Mouse (Mus musculus) myocyte (in vitro differentiated cells): ENCODE measurements around the gene Trmt1. TPM values are rescaled to one million over a fixed set of nuclear protein-coding genes. Genes with fewer than 3 reads are reported as not detected.
A peak's percentile ranks its signal among the peaks of the same experiment; 100 is the strongest.

ENCODE experiments used
- H3K27me3 ChIP-seq: one replicate; pipeline ENCODE4 v1.6.1; 2011; ENCODE audit not compliant: control insufficient read depth, insufficient read depth, insufficient read length
- H3K36me3 ChIP-seq: one replicate; pipeline ENCODE4 v1.6.1; 2011; ENCODE audit not compliant: control insufficient read depth, insufficient read depth
- H3K4me2 ChIP-seq: one replicate; pipeline ENCODE4 v1.6.1; 2011; ENCODE audit warnings: low read depth, control low read depth
- H3K4me3 ChIP-seq: one replicate; pipeline ENCODE4 v1.5.1; 2011; ENCODE audit warnings: mild to moderate bottlenecking, control low read depth, moderate library complexity
- H3K79me2 ChIP-seq: one replicate; pipeline ENCODE4 v1.6.1; 2011; ENCODE audit not compliant: control insufficient read depth, insufficient read depth
- H3ac ChIP-seq: one replicate; pipeline ENCODE4 v1.6.1; 2011; ENCODE audit not compliant: control insufficient read depth, insufficient read length
- CEBPB ChIP-seq: IDR thresholded peaks from 2 replicates; pipeline ENCODE4 v1.6.1; 2011; ENCODE audit warnings: mild to moderate bottlenecking, moderate library complexity; ENCODE audit not compliant: poor library complexity, insufficient read depth, severe bottlenecking
- E2F4 ChIP-seq: IDR thresholded peaks from one replicate; pipeline ENCODE4 v1.6.1; 2011; ENCODE audit warnings: mild to moderate bottlenecking, control low read depth, moderate library complexity; ENCODE audit not compliant: insufficient read depth
- MAX ChIP-seq: IDR thresholded peaks from one replicate; pipeline ENCODE4 v1.6.1; 2011; ENCODE audit warnings: low read depth, mild to moderate bottlenecking, control low read depth
- MYOD1 ChIP-seq, 3 experiments: IDR thresholded peaks; one replicate each; pipeline ENCODE4 v1.6.1; 2011; ENCODE audit warnings: control low read depth in 2 of 3, low read depth in 2 of 3, mild to moderate bottlenecking in 2 of 3, moderate library complexity in 1 of 3; ENCODE audit not compliant: insufficient read length in 2 of 3, control insufficient read depth in 1 of 3
- MYOG ChIP-seq, 3 experiments: IDR thresholded peaks; one replicate each; pipeline ENCODE4 v1.6.1; 2011; ENCODE audit warnings: control low read depth in 2 of 3, low read depth in 2 of 3, mild to moderate bottlenecking in 2 of 3; ENCODE audit not compliant: insufficient read length in 2 of 3, control insufficient read depth in 1 of 3, insufficient read depth in 1 of 3
- POLR2A ChIP-seq: IDR thresholded peaks from one replicate; pipeline ENCODE4 v1.6.1; 2011; ENCODE audit warnings: low read depth, mild to moderate bottlenecking, control low read depth, moderate library complexity; ENCODE audit not compliant: insufficient read length
- POLR2AphosphoS2 ChIP-seq: IDR thresholded peaks from one replicate; pipeline ENCODE4 v1.6.1; 2011; ENCODE audit warnings: low read depth, control low read depth; ENCODE audit not compliant: insufficient read length
- REST ChIP-seq: IDR thresholded peaks from one replicate; pipeline ENCODE4 v1.6.1; 2011; ENCODE audit warnings: mild to moderate bottlenecking, control low read depth, moderate library complexity; ENCODE audit not compliant: insufficient read depth, insufficient read length
- SRF ChIP-seq: IDR thresholded peaks from one replicate; pipeline ENCODE4 v1.6.1; 2011; ENCODE audit warnings: low read depth; ENCODE audit not compliant: control insufficient read depth, insufficient read length
- TCF12 ChIP-seq: IDR thresholded peaks from one replicate; pipeline ENCODE4 v1.6.1; 2011; ENCODE audit warnings: mild to moderate bottlenecking, control low read depth; ENCODE audit not compliant: poor library complexity, insufficient read depth, severe bottlenecking
- TCF3 ChIP-seq: IDR thresholded peaks from one replicate; pipeline ENCODE4 v1.6.1; 2011; ENCODE audit warnings: low read depth, control low read depth; ENCODE audit not compliant: insufficient read length
- USF1 ChIP-seq: IDR thresholded peaks from one replicate; pipeline ENCODE4 v1.6.1; 2011; ENCODE audit warnings: low read depth, mild to moderate bottlenecking, control low read depth, moderate library complexity
- polyA plus RNA-seq: library from polyadenylated mRNA; unstranded; fragments of >200 nt; fragmentation: generic; extraction: Trizol; gene quantifications from one replicate; pipeline ENCODE4 v1.2.1, GENCODE M21; 2012; ENCODE audit warnings: missing spikeins

Gene Trmt1
- polyA plus RNA-seq, 1 experiment: 94.4 TPM

DNA sequence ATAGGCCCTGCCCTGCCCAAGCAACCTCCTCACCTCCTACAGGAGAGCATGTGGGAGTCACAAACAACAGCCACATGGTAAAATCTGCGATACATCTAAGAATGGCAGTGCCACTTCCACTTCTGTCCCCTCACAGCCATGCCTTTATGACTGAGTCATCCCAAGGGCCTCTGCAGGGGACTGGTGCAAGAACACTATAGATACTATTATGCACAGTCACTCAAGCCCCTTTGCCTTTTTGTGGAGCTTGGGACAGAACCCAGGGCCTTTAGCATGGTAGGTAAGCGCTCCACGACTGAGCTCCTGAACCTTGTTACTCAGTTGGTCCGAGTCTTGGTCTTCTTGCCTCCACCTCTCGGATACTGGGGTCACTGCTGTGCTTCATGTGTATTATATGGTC lies 8.8 kb upstream of the Trmt1 start:
- Histone ChIP-seq H3K79me2 (peaks cover 52% of the 10 kb centered on the region), H3K27me3 (no peaks in the 10 kb centered on the region), H3K36me3 (peaks cover 14% of the 10 kb centered on the region)

DNA sequence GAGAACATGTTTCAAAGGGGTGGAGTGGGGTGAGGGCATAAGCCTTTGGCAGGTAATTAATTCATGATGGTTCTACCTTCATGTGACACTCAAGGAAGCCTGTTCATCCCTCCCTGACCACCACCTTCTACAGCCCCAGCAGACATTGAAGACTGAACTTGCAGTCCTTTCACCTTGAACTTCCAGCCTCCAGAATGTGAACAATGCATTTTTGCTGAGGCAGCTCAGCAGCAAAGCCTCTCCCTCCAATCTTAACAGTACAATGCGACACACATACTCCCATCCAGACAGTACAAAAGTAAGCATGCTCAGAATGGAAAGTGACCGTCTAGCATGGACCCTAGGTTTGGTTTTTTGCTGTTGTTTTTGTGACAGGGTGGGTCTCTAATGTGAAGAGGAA lies 4.6 kb upstream of the Trmt1 start:
- no peak overlapping the region for H3ac ChIP-seq
- no peak overlapping the region for H3K4me2 ChIP-seq
- peaks cover 94% of the 10 kb centered on the region for H3K79me2 ChIP-seq
- no peak for TF ChIP-seq MYOG (IDR thresholded peaks at IDR 0.05; ENCODE audit: control insufficient read depth in 1 of 3, insufficient read depth in 1 of 3, insufficient read length in 2 of 3, low read depth in 2 of 3)
- TF ChIP-seq MAX: no peak
- no peak for TF ChIP-seq POLR2AphosphoS2
- no peak for TF ChIP-seq E2F4
- no peak for TF ChIP-seq USF1
- TF ChIP-seq MYOD1 (IDR thresholded peaks at IDR 0.05; ENCODE audit: control insufficient read depth in 1 of 3, insufficient read length in 2 of 3, low read depth in 2 of 3): no peak
- no peak for TF ChIP-seq SRF
- no peaks in the 10 kb centered on the region for H3K27me3 ChIP-seq
- H3K36me3 ChIP-seq: peaks cover 15% of the 10 kb centered on the region
- H3K4me3 ChIP-seq: no peak overlapping the region

More for the DNA sequence above, 8.8 kb upstream of the Trmt1 start:
- TF ChIP-seq TCF12 (no peak), USF1 (no peak), POLR2A (no peak), CEBPB (no peak), MYOG (IDR thresholded peaks at IDR 0.05; ENCODE audit: control insufficient read depth in 1 of 3, insufficient read depth in 1 of 3, insufficient read length in 2 of 3, low read depth in 2 of 3) (no peak)
- Histone ChIP-seq H3K4me2 (no peak overlapping the region), H3K4me3 (no peak overlapping the region), H3ac (no peak overlapping the region)

DNA sequence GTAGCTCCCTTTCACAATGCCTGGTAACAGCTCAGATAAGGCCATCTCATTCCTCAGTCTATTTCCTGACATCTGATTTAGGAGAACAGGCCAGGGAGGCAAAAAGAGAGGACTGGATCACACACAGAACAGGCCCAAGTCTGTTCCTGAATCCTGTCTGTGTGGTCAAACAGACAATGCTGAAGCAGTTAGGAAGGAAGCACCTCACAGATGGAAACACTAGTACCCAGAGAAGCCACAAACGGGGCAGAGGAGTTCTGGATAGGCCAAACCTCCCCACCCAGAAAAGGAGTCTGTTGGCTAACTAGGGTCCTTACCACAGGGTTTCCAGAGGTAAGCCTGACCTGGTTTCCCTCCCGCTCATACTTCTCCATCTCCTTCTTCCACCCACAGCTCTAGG lies 3.9 kb upstream of the Trmt1 start:
- TF ChIP-seq POLR2A: no peak
- no peak for TF ChIP-seq REST
- TF ChIP-seq MAX: no peak
- no peak for TF ChIP-seq USF1
- no peak for TF ChIP-seq POLR2AphosphoS2
- no peak for TF ChIP-seq E2F4
- no peak for TF ChIP-seq TCF12
- TF ChIP-seq TCF3: no peak
- no peak for TF ChIP-seq MYOG (IDR thresholded peaks at IDR 0.05; ENCODE audit: control insufficient read depth in 1 of 3, insufficient read depth in 1 of 3, insufficient read length in 2 of 3, low read depth in 2 of 3)
- no peak for TF ChIP-seq MYOD1 (IDR thresholded peaks at IDR 0.05; ENCODE audit: control insufficient read depth in 1 of 3, insufficient read length in 2 of 3, low read depth in 2 of 3)
- no peak for TF ChIP-seq SRF
- TF ChIP-seq CEBPB: no peak
- H3K27me3 ChIP-seq: no peaks in the 10 kb centered on the region
- no peak overlapping the region for H3K4me2 ChIP-seq
- peaks cover 15% of the 10 kb centered on the region for H3K36me3 ChIP-seq
- peaks cover 94% of the 10 kb centered on the region for H3K79me2 ChIP-seq
- no peak overlapping the region for H3K4me3 ChIP-seq
- no peak overlapping the region for H3ac ChIP-seq

DNA sequence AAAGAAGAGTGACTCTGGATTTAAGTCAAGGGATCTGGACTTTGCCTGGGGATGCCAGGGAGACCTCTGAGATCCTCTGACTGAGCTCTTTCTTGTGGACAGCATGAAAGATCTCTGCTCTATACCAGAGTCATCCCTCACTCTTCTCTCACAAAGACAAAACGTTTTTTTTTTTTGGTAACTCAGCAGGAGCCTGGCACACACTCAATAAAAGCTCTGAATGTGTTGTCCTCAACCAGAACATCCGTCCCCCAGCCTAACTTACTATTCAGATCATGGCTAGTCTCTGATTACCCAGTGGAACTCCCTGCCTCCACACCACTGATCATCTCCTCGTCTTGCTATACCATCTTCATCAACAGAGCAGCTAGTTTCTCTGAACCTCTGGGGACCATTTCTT lies 1.6 kb upstream of the Trmt1 start:
- no peak overlapping the region for H3K4me2 ChIP-seq
- TF ChIP-seq USF1: no peak
- no peak for TF ChIP-seq POLR2AphosphoS2
- no peak for TF ChIP-seq MAX
- TF ChIP-seq REST: no peak
- TF ChIP-seq MYOG (IDR thresholded peaks at IDR 0.05; ENCODE audit: control insufficient read depth in 1 of 3, insufficient read depth in 1 of 3, insufficient read length in 2 of 3, low read depth in 2 of 3): no peak
- TF ChIP-seq E2F4: no peak
- TF ChIP-seq POLR2A: no peak
- TF ChIP-seq MYOD1 (IDR thresholded peaks at IDR 0.05; ENCODE audit: control insufficient read depth in 1 of 3, insufficient read length in 2 of 3, low read depth in 2 of 3): no peak
- no peak for TF ChIP-seq SRF
- TF ChIP-seq TCF12: no peak
- TF ChIP-seq TCF3: no peak
- TF ChIP-seq CEBPB: no peak
- H3K79me2 ChIP-seq: peaks cover 77% of the 10 kb centered on the region
- peaks cover 15% of the 10 kb centered on the region for H3K36me3 ChIP-seq
- no peak overlapping the region for H3ac ChIP-seq
- no peak overlapping the region for H3K4me3 ChIP-seq
- no peaks in the 10 kb centered on the region for H3K27me3 ChIP-seq

DNA sequence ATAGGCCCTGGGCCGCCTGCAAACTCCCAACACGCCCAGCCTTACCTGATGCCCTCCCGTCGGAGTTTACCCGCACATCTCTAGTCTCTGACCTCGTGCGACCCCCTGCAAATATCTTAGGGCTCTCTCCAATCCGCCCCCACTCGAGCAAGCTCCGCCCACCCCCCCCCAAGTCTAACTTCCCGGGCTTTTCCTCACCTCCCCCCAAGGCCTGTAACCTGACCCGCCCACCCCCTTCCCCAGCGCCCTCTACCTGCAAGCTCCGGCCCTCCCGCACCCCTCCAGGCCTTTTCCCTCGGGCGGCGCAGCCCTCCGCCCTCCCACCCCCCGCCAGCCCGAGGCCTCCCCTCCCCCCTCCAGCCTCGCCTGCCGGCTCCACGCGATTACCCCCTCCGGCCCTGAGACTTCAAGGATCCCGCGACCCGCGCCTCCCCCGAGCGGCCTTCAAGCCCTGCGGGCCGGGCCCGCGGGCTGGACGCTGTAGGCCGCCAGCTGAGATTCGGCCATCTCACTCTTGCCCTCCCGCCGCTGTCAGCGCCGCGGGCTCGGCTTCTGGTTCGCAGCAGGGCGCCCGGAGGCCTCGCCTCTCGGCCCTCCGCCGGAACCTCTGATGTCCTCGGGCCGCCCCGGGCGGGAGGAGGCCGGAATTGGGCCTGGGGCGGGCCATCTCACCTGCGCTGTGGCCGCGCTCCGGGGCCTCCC lies 1.0 kb downstream of the Trmt1 start:
- H3K27me3 ChIP-seq: no peaks in the 10 kb centered on the region
- peaks cover 65% of the 10 kb centered on the region for H3K79me2 ChIP-seq
- peak overlapping the region; percentile 29 for H3ac ChIP-seq
- H3K4me2 ChIP-seq: peak overlapping the region; percentile 92
- no peak for TF ChIP-seq CEBPB
- H3K4me3 ChIP-seq: peak overlapping the region; percentile 55
- peaks cover 11% of the 10 kb centered on the region for H3K36me3 ChIP-seq
